Mouse (Mus musculus) intestine, embryonic 15.5 days (tissue): ENCODE results near the gene Urb1. TPM values are rescaled to one million over a fixed set of nuclear protein-coding genes. Genes with fewer than 3 reads are reported as not detected.

Experiments used
- ATAC-seq: fragments of 200-750 bp; cut with Nextera tagmentation; 2 replicates; pipeline ENCODE4 v1.8.0; 2017; ENCODE audit warnings: moderate TSS enrichment, moderate library complexity
- H3K27ac ChIP-seq: fragments of 300-500 bp; sonication (generic); 2 replicates; pipeline ENCODE4 v1.5.1; 2015; ENCODE audit warnings: mild to moderate bottlenecking, inconsistent platforms
- H3K27me3 ChIP-seq: fragments of 300-500 bp; sonication (generic); replicated peaks from 2 replicates; pipeline ENCODE4 v1.6.1; 2015; ENCODE audit warnings: inconsistent platforms
- H3K36me3 ChIP-seq: fragments of 300-500 bp; sonication (generic); 2 replicates; pipeline ENCODE4 v1.6.1; 2015; ENCODE audit warnings: inconsistent platforms
- H3K4me1 ChIP-seq: fragments of 300-500 bp; sonication (generic); replicated peaks from 2 replicates; pipeline ENCODE4 v1.6.1; 2015; ENCODE audit warnings: inconsistent platforms
- H3K4me2 ChIP-seq: fragments of 300-500 bp; sonication (generic); replicated peaks from 2 replicates; pipeline ENCODE4 v1.6.1; 2015; ENCODE audit warnings: mild to moderate bottlenecking, inconsistent platforms
- H3K4me3 ChIP-seq: fragments of 300-500 bp; sonication (generic); replicated peaks from 2 replicates; pipeline ENCODE4 v1.5.1; 2015; ENCODE audit warnings: inconsistent platforms
- H3K9ac ChIP-seq: fragments of 300-500 bp; sonication (generic); 2 replicates; pipeline ENCODE4 v1.6.1; 2015; ENCODE audit warnings: inconsistent platforms
- H3K9me3 ChIP-seq: fragments of 300-500 bp; sonication (generic); 2 replicates; pipeline ENCODE4 v1.6.1; 2016; ENCODE audit warnings: inconsistent platforms
- WGBS: fragments of 180-500 bp; shearing (Covaris S2); methylation state at CpG from one replicate; pipeline ENCODE4 v1.1.7; 2015; 5-methylcytosine and 5-hydroxymethylcytosine counted together
- polyA plus RNA-seq: library from polyadenylated mRNA; unstranded; fragments of >200 nt; fragmentation: Nextera tagmentation; extraction: Ambion mirVana; gene quantifications from 2 replicates; pipeline ENCODE4 v1.2.1, GENCODE M21; 2015

Gene Urb1
- polyA plus RNA-seq, 1 experiment from 2014 or later: 7.6 TPM

DNA sequence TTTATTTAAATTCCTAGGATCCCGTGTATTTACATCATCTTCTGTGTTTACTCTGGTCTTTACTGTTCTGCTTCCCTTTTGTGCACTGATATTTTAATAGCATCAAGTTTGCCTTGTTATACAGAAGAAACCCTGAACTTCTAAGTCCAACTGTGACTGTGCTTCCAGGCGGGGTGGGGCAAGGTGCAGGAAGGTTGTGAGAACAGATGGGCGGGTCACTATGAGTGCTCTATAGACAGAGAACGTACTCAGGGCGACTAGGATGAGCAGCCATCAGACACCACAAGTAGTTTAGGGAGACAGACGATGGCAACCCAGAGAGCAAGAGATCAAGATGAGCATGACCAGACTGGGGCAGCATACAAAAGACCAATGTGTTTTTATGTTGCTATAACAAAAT is 10.1 kb upstream of the Urb1 start:
- H3K4me2 ChIP-seq: no peak overlapping the region
- H3K9me3 ChIP-seq: no peaks in the 10 kb centered on the region
- 66% methylated on average over 6 of the region's 6 CpGs for WGBS

DNA sequence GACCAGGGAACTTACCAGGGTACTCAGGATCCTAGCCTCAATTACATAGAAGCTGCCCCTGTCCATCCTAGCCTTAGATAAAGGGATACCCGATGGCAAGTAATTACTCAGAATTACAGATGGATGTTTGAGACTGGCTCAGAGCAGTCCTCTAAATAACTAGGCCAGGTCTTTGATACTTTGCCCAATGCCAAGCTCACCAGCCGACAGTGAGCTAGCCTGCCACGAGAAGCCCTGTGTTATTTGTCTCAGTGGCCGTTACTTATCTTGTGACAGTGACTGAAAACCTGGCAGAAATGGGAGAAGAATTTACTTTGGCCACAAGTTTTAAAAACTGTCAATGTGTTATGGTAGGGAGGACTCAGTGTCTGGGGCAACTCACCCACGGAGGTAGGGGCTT is 1.9 kb upstream of the Urb1 start:
- no peak overlapping the region for H3K27ac ChIP-seq
- no peak overlapping the region for H3K4me3 ChIP-seq
- no peak for ATAC-seq
- H3K4me1 ChIP-seq: peaks cover 3% of the 10 kb centered on the region; the same call in 1 of the 2 replicates
- H3K9me3 ChIP-seq: no peaks in the 10 kb centered on the region
- no peak overlapping the region for H3K9ac ChIP-seq
- no peaks in the 10 kb centered on the region for H3K36me3 ChIP-seq
- no peak overlapping the region for H3K4me2 ChIP-seq
- 83% methylated on average over 5 of the region's 5 CpGs for WGBS
- 0 out of 2 replicates have a peak, but pooled peaks cover 3% of the 10 kb centered on the region for H3K27me3 ChIP-seq

More for the DNA sequence above, 10.1 kb upstream of the Urb1 start:
- Histone ChIP-seq H3K36me3 (no peaks in the 10 kb centered on the region), H3K4me1 (no peaks in the 10 kb centered on the region), H3K27ac (no peak overlapping the region), H3K4me3 (no peak overlapping the region), H3K9ac (no peak overlapping the region), H3K27me3 (no peaks in the 10 kb centered on the region)
- ATAC-seq: peak; percentile 71

DNA sequence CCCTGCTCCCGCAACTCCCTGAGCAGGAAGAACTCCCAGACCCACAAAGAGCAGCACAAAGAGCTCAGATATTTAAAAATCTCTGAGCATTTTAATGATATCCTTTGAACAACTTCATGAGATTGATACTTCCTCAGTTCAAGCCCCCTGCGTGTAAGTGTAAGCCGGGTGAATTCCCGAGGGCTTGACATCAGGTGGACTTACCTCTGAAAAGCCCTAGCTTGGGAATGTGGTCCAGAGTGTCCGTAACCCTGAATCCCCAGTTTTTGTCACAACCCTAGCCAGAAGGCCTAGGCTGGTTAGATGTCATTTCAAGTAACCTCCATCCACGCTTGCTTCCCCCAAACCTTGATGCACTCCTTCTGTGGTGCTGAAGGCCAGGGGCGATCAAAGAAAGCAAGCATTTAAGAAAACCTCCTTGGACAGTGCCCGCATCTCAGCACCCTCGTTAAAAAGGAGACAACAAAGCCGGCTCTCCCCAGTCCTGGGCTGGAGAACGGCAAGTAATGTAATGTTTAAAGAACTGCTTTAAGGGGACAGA is 573 bp upstream of the Urb1 start:
- Histone ChIP-seq H3K4me2 (peak overlapping the region; percentile 85), H3K9ac (peak overlapping the region; percentile 48), H3K4me3 (peak overlapping the region; percentile 85), H3K27ac (peak overlapping the region; percentile 42), H3K4me1 (peaks cover 3% of the 10 kb centered on the region; the same call in 1 of the 2 replicates), H3K27me3 (0 out of 2 replicates have a peak, but pooled peaks cover 3% of the 10 kb centered on the region), H3K36me3 (no peaks in the 10 kb centered on the region), H3K9me3 (no peaks in the 10 kb centered on the region)
- WGBS: 46% methylated on average over 11 of the region's 11 CpGs
- no peak; the same call in 1 of the 2 replicates for ATAC-seq

DNA sequence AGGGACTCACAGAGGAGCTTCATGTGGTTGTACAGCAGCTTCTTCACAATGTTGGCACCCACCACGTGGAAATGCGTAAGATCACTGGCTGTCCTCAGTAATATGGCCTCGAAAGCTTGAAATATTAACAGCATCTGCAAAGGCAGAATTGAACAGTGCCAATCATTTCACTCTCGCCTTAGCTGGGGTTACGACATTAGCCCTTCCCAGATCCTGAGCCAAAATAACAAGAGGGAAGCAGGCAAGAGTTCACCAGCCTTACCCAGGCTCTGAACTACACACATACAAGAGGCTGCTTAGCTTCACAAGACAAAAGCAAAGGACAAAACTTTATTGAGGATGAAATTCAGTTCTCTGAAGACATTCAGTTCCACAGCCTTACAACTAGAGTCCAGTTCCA is 5.7 kb downstream of the Urb1 start:
- H3K4me1 ChIP-seq: no peaks in the 10 kb centered on the region; the same call in 1 of the 2 replicates
- no peak for ATAC-seq
- no peaks in the 10 kb centered on the region for H3K27me3 ChIP-seq
- no peak overlapping the region for H3K4me2 ChIP-seq
- no peak overlapping the region for H3K4me3 ChIP-seq
- no peaks in the 10 kb centered on the region for H3K9me3 ChIP-seq
- 95% methylated on average over 5 of the region's 5 CpGs for WGBS
- H3K27ac ChIP-seq: no peak overlapping the region
- no peak overlapping the region for H3K9ac ChIP-seq
- H3K36me3 ChIP-seq: peaks cover 5% of the 10 kb centered on the region; the same call in 1 of the 2 replicates

DNA sequence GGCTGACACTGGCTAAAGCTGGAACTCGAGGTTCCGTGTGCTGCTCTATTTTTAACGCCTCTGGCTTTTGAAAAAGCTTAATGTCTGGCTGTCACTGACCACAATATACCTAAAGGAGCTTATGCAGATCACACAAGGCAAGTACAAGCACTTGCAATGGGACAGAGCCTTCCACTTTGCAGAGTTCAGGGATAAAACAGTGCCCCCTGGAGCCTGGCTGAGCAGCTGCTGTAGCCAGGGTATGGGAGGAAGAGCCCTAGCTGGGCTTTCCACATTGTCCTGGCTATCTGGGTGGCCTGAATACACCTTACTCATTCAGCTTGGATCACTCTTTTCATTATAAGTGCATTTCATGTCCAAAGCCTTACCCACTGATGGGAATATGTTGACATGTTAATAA is 8.3 kb downstream of the Urb1 start:
- no peaks in the 10 kb centered on the region for H3K4me1 ChIP-seq
- no peak overlapping the region for H3K4me3 ChIP-seq
- WGBS: 87% methylated on average over 3 of the region's 3 CpGs
- H3K4me2 ChIP-seq: no peak overlapping the region
- peaks cover 11% of the 10 kb centered on the region; the same call in 1 of the 2 replicates for H3K36me3 ChIP-seq
- no peaks in the 10 kb centered on the region for H3K9me3 ChIP-seq
- no peak for ATAC-seq
- H3K27me3 ChIP-seq: no peaks in the 10 kb centered on the region
- no peak overlapping the region for H3K9ac ChIP-seq
- H3K27ac ChIP-seq: no peak overlapping the region

DNA sequence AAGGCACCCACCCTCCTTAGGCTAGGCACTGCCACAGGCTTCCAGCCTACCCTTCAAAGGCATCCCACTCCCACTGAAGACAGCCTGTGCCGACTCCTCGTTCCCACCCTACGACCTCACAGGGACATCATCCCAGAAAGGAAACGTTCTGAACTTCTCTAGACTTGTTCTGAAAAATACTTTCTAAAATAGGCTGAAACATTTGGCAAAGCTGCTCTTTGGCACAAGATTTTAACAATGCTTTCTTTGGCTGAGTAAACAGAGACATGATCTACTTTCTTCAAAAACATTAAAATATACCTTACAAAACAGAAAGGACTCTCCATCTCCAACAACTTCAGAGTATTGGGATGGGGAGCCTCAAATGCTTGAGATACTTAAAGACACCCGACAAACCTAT is 9.0 kb downstream of the Urb1 start:
- WGBS: 87% methylated on average over 5 of the region's 5 CpGs
- Histone ChIP-seq H3K4me3 (no peak overlapping the region), H3K9ac (no peak overlapping the region), H3K9me3 (no peaks in the 10 kb centered on the region), H3K4me2 (no peak overlapping the region), H3K36me3 (peaks cover 11% of the 10 kb centered on the region; the same call in 1 of the 2 replicates), H3K27ac (no peak overlapping the region), H3K4me1 (no peaks in the 10 kb centered on the region), H3K27me3 (no peaks in the 10 kb centered on the region)
- no peak for ATAC-seq

DNA sequence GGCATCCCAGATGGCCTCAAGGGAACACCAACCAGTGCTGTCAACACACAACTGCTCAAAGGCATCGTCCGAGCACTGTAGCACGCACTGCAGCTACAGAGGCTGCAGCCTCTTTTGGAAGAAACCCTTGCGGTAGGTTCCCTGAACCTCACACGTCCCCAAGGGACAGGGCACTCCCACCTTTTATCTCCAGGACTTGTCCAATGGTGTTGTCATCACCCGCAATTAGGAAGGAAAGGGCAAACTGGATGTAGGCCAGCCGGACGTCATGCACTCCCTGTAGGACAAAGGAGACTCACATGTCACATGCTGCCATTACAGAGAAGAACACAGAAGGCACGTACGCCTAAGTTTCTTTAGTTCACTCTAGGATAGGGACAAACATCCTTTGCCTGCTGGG is 10.4 kb downstream of the Urb1 start:
- H3K36me3 ChIP-seq: peaks cover 16% of the 10 kb centered on the region
- no peak for ATAC-seq
- H3K9me3 ChIP-seq: no peaks in the 10 kb centered on the region
- no peak overlapping the region for H3K27ac ChIP-seq
- H3K9ac ChIP-seq: no peak overlapping the region
- no peak overlapping the region for H3K4me3 ChIP-seq
- H3K27me3 ChIP-seq: no peaks in the 10 kb centered on the region
- WGBS: 88% methylated on average over 10 of the region's 10 CpGs
- H3K4me2 ChIP-seq: no peak overlapping the region
- no peaks in the 10 kb centered on the region for H3K4me1 ChIP-seq

DNA sequence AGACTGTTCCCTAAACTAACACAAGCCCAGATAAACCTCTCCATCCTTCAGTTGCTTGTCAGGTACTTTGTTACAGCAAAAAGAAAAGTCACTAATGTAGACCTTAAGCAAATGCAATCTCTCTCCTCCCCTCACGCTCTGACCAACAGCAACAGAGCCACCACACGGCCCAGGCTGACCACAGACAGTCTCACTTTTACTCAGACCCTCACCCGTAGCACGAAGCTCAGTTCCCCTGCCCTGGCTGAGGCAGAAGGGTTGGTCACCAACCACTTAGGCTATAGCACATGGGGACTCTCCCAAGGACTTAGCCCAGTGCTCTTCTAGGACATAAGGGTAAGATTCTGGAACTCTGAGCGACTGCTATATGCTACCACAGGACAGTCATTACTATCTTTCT is 11.4 kb downstream of the Urb1 start:
- Histone ChIP-seq H3K27ac (no peak overlapping the region), H3K4me1 (no peaks in the 10 kb centered on the region), H3K27me3 (no peaks in the 10 kb centered on the region), H3K36me3 (peaks cover 16% of the 10 kb centered on the region), H3K4me2 (no peak overlapping the region), H3K9me3 (no peaks in the 10 kb centered on the region), H3K4me3 (no peak overlapping the region), H3K9ac (no peak overlapping the region)
- WGBS: 90% methylated on average over 5 of the region's 5 CpGs
- no peak for ATAC-seq

DNA sequence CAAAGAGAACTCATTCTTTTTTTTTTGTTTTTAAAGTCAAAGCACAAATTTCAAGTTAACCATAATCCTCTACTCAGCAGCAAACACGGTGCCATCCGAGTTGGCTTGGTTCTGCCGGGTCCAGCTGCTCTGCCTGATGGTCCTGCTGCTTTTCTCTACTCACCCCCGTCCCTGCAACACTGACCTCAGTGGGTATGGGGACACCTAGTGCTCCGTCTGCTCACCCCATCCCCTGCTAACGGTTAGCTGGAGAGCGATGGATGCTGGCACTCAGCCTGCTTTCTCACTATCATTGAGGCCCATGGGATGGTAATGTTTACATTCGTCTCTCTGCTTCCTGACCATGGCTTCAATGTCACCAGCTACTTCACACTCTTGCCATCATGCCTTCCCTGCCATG is 11.8 kb downstream of the Urb1 start:
- Histone ChIP-seq H3K4me1 (no peaks in the 10 kb centered on the region), H3K4me3 (no peak overlapping the region), H3K4me2 (no peak overlapping the region), H3K36me3 (peaks cover 16% of the 10 kb centered on the region), H3K9me3 (no peaks in the 10 kb centered on the region), H3K27ac (no peak overlapping the region), H3K27me3 (no peaks in the 10 kb centered on the region), H3K9ac (no peak overlapping the region)
- no peak for ATAC-seq
- WGBS: 81% methylated on average over 8 of the region's 8 CpGs

DNA sequence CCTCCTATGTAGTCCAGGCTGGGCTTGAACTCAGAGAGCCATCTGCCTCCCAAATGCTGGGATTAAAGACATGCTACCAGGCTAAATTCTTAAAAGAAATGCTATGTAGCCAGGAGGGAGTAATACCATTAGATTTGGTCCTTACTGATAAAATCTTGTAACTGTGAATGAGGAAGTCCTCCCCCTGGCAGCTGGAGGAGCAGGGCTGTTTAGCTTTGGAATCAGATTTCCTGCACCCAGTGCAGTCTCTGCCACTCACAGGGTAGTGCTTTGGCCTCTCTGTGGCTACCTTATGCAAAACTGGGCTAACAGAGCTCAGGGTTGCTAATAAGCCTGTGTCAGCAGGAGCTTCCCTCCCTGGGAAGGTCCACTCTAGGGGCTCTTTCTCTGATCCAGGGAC is 15.5 kb downstream of the Urb1 start:
- ATAC-seq: no peak

DNA sequence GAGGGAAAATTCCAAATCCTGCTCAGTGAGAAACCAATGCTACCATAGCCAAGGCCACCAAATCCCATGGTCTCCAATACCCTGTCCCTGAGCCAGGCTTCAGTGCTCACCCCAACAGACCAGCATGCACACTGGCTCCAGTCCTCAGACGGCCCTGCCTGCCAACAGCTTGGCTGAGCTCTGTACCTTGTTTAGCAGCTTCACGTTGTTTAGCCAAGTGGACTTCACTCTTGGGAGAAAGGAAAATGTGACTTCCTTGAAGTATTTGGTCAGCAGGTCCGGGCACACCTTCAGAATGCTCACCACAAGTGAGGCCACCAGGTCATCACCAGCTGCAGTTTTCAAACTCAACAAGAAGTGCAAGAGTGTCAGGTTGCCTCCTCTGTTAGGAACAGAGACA is 17.7 kb downstream of the Urb1 start:
- no peak for ATAC-seq

More for the DNA sequence above, 15.5 kb downstream of the Urb1 start:
- no peak overlapping the region for H3K4me2 ChIP-seq
- H3K36me3 ChIP-seq: peaks cover 28% of the 10 kb centered on the region
- H3K27ac ChIP-seq: no peak overlapping the region
- no peak overlapping the region for H3K4me3 ChIP-seq
- H3K4me1 ChIP-seq: no peaks in the 10 kb centered on the region
- H3K9me3 ChIP-seq: no peaks in the 10 kb centered on the region
- no peak overlapping the region for H3K9ac ChIP-seq
- H3K27me3 ChIP-seq: no peaks in the 10 kb centered on the region

DNA sequence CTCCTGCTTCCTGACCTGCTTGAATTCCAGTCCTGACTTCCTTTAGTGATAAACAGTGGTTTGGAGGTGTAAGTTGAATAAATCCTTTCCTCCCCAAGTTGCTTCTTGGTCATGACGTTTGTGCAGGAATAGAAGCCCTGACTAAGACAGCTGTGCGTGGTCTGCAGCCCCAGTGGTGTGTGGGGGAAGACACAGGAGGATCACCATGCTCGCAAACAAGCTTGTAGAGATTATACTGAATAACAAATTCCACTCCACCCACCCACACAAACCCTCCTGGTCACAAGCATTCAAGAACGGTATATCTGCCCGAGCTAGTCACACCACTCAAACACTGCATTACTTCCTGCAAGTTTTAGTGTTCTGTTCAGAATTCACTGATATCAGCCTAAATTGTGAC is 18.1 kb downstream of the Urb1 start:
- ATAC-seq: no peak
- no peaks in the 10 kb centered on the region for H3K4me1 ChIP-seq
- no peak overlapping the region for H3K27ac ChIP-seq
- H3K36me3 ChIP-seq: peaks cover 26% of the 10 kb centered on the region
- no peak overlapping the region for H3K9ac ChIP-seq
- 92% methylated on average over 5 of the region's 5 CpGs for WGBS
- H3K4me3 ChIP-seq: no peak overlapping the region
- H3K9me3 ChIP-seq: no peaks in the 10 kb centered on the region
- H3K27me3 ChIP-seq: no peaks in the 10 kb centered on the region
- H3K4me2 ChIP-seq: no peak overlapping the region

More for the DNA sequence above, 17.7 kb downstream of the Urb1 start:
- H3K27me3 ChIP-seq: no peaks in the 10 kb centered on the region
- H3K36me3 ChIP-seq: peaks cover 26% of the 10 kb centered on the region
- no peak overlapping the region for H3K4me2 ChIP-seq
- no peaks in the 10 kb centered on the region for H3K4me1 ChIP-seq
- H3K9ac ChIP-seq: no peak overlapping the region
- no peak overlapping the region for H3K27ac ChIP-seq
- no peaks in the 10 kb centered on the region for H3K9me3 ChIP-seq
- 79% methylated on average over 3 of the region's 3 CpGs for WGBS
- H3K4me3 ChIP-seq: no peak overlapping the region

DNA sequence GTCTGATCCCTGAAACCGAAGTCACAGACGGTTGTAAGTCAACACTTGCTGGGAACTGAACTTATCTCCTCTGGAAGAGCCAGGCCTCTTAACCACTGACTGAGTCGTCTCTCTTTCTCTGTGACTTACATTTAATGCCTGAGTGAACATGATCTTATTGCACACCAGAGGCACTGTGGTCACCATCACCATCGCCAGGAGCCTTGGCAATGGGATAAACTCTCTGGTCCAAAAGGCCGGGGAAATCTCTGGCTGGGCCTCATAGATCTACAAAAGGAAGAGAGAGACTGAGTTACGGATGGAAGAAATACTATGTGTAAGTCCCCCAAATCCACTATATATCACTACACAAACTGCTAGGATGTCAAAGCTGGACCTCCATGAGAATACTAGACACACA is 19.3 kb downstream of the Urb1 start:
- H3K27ac ChIP-seq: no peak overlapping the region
- no peaks in the 10 kb centered on the region for H3K9me3 ChIP-seq
- H3K4me2 ChIP-seq: no peak overlapping the region
- no peaks in the 10 kb centered on the region for H3K27me3 ChIP-seq
- no peak overlapping the region for H3K4me3 ChIP-seq
- no peaks in the 10 kb centered on the region for H3K4me1 ChIP-seq
- 93% methylated on average over 6 of the region's 6 CpGs for WGBS
- ATAC-seq: no peak
- no peak overlapping the region for H3K9ac ChIP-seq
- H3K36me3 ChIP-seq: peaks cover 25% of the 10 kb centered on the region
